Mouse (Mus musculus) small intestine, adult 2 months (tissue): ENCODE data around the gene Rps6ka5.

Experiments
- CTCF ChIP-seq: fragments of 200-500 bp; IDR thresholded peaks from 2 replicates; pipeline ENCODE4 v1.5.1; 2012; ENCODE audit warnings: low read depth, mild to moderate bottlenecking, control low read depth, inconsistent platforms, low read length, moderate library complexity, mixed read lengths; ENCODE audit not compliant: insufficient replicate concordance, insufficient read length; ENCODE audit errors: extremely low read depth
- POLR2A ChIP-seq: fragments of 200-500 bp; IDR thresholded peaks from 2 replicates; pipeline ENCODE4 v1.6.1; 2012; ENCODE audit warnings: low read depth, mild to moderate bottlenecking, control low read depth, inconsistent platforms, low read length, moderate library complexity

- TF ChIP-seq POLR2A (no peak), CTCF (no peak)
Observed at GRCm38 (mm10) chr12:100775291-100775690, 48.5 kb upstream of the Rps6ka5 start.
